Mouse (Mus musculus): ENCODE measurements around the gene Nsun2. TPM values are rescaled to one million over a fixed set of nuclear protein-coding genes. Genes with fewer than 3 reads are reported as not detected.
"Not testable (repeated sequence)": the region's sequence is repeated elsewhere in the genome, so short reads cannot be mapped to it uniquely, and the experiment has no call there.

Gene Nsun2
- total RNA-seq, 1 experiment from 2014 or later = 84.0 TPM

DNA sequence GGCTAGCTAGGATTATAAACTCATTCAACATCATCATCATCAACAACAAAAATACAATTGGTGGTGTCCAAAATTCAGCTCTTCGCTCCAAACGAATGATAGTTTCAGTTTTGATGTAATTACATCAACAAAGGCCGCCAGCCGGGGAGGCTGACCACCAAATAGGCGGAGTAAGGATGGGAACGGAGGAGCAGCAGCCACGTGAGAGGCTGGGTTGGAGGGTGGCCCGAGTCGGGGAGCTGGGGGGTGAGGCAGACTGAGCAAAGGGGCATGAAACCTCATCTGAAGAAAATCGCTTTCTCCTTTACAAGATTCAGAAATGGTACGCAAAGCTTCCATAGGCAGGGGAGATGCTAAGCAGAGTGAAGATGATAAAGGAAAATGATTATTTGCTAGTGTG, 43.1 kb downstream of the Nsun2 start:
- ATAC-seq (replicated peaks; ENCODE audit: insufficient number of reproducible peaks, low FRiP score, low TSS enrichment, poor library complexity, severe bottlenecking) = no peak

DNA sequence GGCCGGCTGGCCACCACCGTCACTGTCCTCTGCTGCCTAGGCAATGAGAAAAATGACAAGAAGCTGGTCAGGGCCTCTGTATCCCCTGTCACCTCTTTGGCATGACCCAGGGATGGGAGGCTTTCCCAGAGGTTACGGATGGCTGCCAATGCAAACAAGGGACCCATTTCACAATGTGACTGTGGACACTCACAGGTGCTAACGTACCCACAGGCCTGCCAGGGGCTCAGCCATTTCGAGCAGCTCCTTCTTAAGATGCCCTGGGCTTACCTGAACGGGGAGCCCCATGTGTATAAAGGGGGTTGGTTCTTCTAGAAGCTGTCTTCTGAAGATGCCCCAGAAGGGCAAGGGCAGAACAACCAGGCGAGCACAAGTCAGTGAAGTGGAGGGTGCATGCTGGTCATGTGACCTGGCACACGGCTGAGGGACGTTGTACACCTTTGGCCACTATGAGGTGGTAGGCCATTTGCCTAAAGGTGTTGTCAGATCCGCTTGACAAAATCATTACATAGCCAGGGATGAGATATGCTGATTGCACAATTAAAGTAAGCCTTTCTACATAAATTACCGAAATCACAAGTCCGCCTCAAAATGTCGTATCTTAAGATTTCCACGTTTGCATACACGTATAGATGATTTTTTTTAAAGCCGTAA, 43.8 kb downstream of the Nsun2 start:
- ATAC-seq (replicated peaks; ENCODE audit: insufficient number of reproducible peaks, low FRiP score, low TSS enrichment, poor library complexity, severe bottlenecking) = no peak

DNA sequence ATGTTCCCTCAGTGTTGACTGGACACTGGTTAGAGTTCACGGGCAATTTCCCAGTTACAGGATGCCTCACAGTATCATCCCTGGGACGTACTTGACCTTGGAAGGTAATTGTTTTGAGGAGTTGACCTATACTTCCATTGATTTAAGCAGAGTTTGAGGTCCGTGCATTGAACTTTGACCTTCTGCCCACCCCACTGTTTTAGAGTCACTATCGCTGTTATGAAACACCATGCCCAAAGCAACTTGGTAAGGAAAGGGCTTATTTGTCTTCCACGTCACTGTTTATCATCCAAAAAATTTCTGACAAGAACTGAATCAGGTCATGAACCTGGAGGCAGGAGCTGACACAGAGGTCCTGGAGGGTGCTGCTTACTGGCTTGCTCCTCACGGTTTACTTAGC, 48.9 kb downstream of the Nsun2 start:
- no peak for ATAC-seq (replicated peaks; ENCODE audit: insufficient number of reproducible peaks, low FRiP score, low TSS enrichment, poor library complexity, severe bottlenecking)

DNA sequence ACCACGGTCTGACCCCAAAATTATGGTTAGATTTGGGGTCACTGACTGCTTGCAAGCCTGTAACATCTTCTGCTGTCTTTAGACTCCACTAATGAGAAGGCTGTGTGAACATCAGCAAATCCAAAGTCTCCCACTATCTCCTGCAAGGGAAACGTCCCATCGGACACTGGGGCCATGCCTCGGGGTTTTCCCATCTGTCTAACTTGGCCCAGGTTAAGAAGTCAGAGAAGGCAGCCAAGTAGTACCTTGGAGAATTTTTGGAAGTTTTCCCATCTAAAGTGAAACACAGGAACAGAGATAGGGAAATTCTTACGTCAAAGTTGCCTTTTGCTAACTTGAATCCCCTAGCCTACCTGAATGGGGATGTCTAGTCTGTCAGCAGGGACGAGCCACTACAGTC, 50.0 kb downstream of the Nsun2 start:
- no peak for ATAC-seq (replicated peaks; ENCODE audit: insufficient number of reproducible peaks, low FRiP score, low TSS enrichment, poor library complexity, severe bottlenecking)

DNA sequence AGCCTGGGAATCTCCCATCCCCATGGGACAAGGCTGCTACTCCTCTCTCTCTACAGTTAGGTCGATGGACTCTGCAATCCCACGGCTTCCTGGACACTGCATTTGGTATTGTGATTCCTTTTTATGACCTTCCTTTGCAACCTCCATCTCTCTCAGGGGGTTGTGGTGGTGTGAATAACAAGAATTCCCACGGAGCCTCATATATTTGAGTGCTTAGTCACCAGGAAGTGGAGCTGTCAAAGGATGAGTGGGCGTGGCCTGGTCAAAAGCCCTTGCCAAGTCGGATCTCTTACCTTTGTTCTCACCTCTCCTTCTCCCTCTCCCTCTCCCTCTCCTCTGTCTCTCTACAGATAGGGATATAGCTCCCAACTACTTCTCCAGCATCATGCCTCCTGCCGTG, 52.3 kb downstream of the Nsun2 start:
- ATAC-seq (replicated peaks; ENCODE audit: insufficient number of reproducible peaks, low FRiP score, low TSS enrichment, poor library complexity, severe bottlenecking) = no peak

DNA sequence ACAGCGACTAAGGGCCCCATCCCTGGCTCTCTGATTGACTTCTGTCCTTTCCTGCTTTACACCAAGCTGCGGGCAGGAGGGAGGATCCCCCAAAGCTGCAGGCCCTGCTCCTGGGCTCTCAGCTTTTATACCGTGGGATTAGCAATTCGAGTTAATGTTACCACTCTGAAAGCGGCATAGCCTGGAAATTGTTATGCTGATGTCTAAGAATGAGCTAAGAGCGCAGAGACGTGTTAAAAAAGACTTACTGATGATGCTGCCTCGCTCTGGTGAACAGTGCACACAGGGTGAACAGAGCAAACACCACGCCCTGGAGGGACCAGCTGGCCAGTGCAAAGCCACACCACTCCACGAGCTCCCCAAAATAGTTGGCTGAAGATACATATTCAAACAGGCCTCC, 52.8 kb downstream of the Nsun2 start:
- no peak for ATAC-seq (replicated peaks; ENCODE audit: insufficient number of reproducible peaks, low FRiP score, low TSS enrichment, poor library complexity, severe bottlenecking)

DNA sequence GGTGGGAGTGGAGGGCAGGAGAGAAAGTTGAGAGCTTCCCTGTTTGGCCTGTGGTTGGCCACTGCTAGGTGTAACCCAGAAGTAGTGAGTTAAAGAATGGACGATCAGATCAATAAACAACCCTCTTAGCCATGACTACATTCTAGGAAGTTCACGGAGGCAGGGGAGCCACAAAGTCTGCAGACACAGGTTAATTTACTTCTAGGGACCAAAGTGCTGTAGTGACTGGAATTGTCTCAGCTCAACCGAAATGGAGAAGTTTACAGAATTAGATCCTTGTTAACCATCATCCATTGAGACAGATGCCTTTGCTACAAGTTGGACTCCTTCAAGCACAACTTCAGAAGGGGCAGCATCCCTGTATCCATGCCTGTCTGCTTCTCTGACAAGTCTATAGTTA, 54.3 kb downstream of the Nsun2 start:
- no peak for ATAC-seq (replicated peaks; ENCODE audit: insufficient number of reproducible peaks, low FRiP score, low TSS enrichment, poor library complexity, severe bottlenecking)

DNA sequence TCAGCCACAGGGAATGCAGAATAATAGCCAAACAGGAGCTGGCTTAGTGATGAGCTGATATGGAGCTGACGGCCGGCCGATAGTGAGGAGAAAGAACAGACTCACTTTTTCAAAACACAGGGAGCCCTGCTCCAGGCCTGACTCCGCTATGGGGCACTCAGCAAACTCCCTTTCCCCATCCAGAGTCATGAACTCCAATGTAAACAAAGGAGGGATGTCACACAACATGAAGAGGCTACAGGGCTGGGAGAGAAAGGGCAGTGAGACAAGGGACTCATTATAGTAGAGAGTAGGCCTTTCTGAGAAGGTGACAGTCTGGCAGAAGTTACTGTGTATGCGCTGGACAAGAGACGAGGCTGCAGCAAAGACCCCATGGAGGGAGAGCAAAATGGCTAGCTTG, 54.7 kb downstream of the Nsun2 start:
- no peak for ATAC-seq (replicated peaks; ENCODE audit: insufficient number of reproducible peaks, low FRiP score, low TSS enrichment, poor library complexity, severe bottlenecking)

DNA sequence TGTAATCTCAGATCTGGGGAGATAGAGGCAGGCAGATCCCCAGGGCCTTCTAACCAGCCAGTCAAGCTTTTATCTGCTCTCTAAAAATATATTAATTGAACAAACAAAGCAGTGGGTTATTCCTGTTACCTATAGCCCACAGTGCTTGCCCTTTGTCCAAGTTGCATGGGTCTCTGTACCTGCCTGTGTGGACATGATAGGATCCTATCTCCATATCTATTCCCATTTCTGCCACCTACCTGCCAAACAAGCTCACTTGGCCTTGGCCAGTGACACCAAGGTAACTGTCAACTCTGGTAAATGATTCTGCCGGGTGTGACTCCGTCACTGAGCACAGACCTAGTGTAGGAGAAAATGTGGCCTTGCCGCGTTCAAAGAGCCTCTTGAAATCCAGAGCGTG, 57.8 kb downstream of the Nsun2 start:
- no peak for ATAC-seq (replicated peaks; ENCODE audit: insufficient number of reproducible peaks, low FRiP score, low TSS enrichment, poor library complexity, severe bottlenecking)

DNA sequence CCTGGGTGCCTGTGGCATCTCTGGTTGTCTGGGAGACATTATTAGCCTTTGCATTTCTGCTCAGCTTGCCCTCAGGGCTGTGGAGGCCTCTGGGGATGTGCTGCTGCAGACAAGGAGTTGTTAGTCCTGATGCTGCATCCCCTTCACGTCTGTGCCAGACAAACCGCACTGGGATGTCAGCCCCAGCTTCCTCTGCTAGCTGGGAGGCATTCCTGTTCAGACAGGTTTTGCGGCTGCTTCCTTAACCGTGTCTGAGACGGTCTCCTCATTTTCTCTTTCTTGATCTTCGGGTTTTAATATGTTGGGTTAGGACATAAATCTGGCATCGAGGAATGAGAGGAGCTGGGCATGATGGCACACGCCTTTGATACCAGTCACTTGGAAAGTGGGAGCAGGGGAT, 58.7 kb downstream of the Nsun2 start:
- ATAC-seq (replicated peaks; ENCODE audit: insufficient number of reproducible peaks, low FRiP score, low TSS enrichment, poor library complexity, severe bottlenecking) = no peak

DNA sequence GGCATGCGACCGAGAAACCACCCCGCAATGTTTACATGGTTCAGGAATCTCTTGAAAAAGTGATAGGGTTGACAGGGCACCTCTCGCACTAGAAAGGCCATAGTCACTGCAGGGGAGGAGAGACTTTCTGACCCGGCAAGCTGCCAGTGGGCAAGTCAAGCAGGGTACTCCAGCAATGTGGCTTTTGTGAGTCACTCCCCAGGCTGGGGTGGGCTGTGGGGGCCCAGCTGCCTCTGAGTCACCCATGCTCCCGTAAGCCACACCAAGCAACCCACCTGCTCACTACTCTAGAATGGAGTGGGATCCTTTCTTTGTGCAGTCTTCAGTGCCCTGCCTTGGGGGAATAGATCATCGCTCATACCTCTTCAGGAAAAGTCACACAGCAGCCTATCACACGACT, 59.9 kb downstream of the Nsun2 start:
- ATAC-seq (replicated peaks; ENCODE audit: insufficient number of reproducible peaks, low FRiP score, low TSS enrichment, poor library complexity, severe bottlenecking) = no peak

DNA sequence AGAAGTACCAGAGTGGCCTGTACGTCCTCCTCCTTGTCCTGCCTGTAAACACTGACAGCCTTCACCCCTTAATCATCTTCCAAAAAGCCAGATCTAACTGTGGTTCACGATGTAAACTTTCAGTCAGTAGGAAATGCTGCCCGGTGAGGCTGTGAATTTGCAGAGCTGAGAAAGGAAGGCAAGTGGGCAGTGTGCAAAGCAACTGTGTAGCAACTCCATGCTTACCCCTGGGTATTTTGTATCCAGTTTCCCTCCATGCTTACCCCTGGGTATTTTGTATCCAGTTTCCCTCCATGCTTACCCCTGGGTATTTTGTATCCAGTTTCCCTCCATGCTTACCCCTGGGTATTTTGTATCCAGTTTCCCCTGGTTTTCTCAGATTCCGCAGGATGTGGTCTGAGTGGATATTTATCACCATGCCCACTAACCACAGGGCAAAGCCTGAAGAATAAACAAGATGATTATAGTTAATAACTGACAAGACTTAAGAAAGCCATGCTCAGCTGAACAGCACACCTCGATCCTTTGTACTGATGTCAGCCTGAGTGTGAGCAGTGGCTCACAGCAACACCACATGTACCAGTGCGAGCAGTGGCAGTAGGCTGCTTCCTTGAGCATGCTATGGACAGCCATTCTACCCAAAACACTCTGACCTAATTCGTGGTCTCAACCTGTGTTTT, 61.2 kb downstream of the Nsun2 start:
- ATAC-seq (replicated peaks; ENCODE audit: insufficient number of reproducible peaks, low FRiP score, low TSS enrichment, poor library complexity, severe bottlenecking) = no peak

DNA sequence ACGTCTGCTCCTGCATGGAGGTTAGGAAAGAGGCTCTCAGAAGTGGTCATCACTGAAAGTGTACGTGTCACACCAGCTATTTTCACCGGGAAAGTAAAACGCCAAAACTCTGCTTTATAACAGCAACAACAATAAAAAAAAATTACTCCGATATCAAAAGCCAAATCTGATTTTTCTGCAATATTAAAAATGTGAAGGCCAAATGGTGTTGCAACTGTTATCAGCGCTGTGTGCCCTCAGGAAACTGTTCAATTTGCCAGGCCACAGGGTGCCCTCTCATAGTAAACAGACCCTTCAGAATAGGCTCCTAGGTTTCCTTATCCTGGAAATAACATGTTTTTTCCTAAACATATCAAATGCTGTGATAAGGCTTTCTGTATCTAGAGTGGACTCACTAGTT, 62.4 kb downstream of the Nsun2 start:
- ATAC-seq (replicated peaks; ENCODE audit: insufficient number of reproducible peaks, low FRiP score, low TSS enrichment, poor library complexity, severe bottlenecking) = no peak

DNA sequence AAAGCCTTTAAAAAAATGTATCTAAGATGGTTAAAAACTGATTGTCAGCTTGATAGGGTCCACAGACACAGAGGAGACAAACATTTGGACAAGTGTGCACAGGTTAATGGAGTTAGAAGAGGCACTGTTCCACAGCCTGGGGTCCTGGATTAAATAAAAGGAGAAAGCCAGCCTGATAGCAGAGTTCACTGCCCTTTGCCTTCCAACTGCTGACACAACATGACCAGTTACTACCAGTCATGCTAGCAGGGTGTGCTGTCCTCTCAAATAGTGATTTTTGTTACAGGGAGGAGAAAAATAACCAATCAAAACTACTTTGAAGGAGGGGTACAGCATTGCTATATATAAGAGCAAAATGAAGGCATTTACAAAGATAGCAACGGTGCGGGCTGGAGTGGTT, 63.0 kb downstream of the Nsun2 start:
- no peak for ATAC-seq (replicated peaks; ENCODE audit: insufficient number of reproducible peaks, low FRiP score, low TSS enrichment, poor library complexity, severe bottlenecking)

DNA sequence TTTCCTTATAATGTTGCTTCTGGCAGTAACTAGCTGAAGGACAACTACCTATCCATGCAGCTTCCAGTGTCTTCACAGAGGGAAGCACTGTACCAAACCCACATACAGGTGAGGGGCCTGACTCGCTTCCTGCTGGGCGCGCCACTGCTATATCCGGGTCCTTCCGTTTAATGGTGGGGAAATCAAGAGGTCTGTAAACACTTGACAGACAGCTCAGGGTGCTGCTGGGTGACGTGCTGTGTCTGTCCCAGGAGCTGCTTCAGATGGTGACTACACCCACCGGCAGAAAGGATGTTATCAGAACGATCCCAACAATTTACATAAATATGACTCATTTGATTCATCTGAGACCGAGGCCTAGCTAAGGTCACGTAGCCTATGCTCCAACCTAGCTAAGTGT, 65.3 kb downstream of the Nsun2 start:
- no peak for ATAC-seq (replicated peaks; ENCODE audit: insufficient number of reproducible peaks, low FRiP score, low TSS enrichment, poor library complexity, severe bottlenecking)

DNA sequence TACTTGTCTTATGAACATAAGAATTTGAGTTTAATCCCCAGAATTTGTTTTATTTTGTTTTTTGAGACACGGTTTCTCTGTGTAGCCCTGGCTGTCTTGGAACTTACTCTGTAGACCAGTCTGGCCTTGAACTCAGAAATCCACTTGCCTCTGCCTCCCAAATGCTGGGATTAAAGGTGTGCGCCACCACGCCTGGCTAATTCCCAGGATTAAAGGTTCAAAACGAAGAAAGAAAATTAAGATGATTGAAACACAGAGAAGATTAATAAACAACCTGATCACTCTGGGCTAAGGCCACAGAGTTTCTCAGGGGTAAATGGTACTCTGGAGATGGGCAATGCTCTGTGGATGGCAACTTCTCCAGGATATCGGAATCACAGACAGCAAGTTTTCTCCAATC, 67.3 kb downstream of the Nsun2 start:
- ATAC-seq (replicated peaks; ENCODE audit: insufficient number of reproducible peaks, low FRiP score, low TSS enrichment, poor library complexity, severe bottlenecking) = not testable (repeated sequence)

DNA sequence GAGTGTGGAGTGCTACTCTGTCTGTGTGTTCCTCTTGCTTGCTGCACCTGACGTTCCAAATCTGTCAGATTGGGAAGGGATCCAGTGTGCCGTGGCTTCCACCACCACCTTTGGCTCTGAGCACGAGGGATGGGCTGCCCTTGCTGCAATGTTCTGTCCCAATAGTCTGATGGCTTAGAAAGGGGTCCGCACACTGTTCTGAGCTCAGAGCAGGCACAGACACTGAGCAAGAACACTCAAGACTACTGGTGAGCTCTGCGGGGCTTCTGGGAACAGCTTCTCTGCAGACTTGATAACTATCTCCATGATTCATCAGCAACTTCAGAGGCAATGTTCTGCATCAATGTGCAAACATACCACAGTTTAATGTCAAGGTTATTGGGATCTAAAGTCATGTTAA, 67.8 kb downstream of the Nsun2 start:
- ATAC-seq (replicated peaks; ENCODE audit: insufficient number of reproducible peaks, low FRiP score, low TSS enrichment, poor library complexity, severe bottlenecking) = no peak

DNA sequence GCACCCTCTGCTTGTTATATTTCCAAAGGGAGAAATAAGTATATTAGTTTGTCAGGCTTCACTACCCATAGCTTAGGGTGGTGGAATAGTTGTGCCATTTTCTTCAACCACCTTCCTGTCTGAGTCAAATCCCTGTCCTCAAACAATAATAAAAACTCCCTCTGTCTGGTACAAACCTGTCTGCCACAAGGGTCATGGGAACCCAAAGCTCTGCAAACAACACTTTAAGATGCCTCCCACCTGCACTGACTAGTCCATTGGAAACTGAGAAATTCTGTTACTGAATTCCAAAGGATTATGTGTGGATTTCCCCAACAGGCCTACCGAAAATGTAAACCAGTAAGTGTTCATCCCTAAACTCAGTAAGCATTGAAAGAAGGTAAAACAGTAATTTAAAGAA, 71.1 kb downstream of the Nsun2 start:
- ATAC-seq (replicated peaks; ENCODE audit: insufficient number of reproducible peaks, low FRiP score, low TSS enrichment, poor library complexity, severe bottlenecking) = no peak

DNA sequence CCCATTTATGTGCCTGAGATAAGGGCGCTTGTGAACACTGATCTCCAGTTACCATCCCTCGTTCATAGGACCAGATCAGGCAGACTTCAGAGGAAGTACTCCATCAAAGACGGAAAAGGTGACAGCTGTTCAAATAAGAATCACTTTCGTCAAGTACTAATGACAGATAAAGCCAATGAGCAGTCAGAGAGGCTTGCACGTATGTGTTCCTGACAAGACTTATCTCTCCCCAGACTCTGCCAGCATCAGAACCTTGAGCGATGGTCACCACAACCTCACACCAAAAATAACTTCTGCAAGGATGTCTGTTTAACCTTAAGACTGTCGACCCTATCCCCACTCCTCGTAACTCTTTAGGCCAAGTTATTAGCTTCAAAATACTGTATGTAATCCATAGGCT, 75.2 kb downstream of the Nsun2 start:
- no peak for ATAC-seq (replicated peaks; ENCODE audit: insufficient number of reproducible peaks, low FRiP score, low TSS enrichment, poor library complexity, severe bottlenecking)

DNA sequence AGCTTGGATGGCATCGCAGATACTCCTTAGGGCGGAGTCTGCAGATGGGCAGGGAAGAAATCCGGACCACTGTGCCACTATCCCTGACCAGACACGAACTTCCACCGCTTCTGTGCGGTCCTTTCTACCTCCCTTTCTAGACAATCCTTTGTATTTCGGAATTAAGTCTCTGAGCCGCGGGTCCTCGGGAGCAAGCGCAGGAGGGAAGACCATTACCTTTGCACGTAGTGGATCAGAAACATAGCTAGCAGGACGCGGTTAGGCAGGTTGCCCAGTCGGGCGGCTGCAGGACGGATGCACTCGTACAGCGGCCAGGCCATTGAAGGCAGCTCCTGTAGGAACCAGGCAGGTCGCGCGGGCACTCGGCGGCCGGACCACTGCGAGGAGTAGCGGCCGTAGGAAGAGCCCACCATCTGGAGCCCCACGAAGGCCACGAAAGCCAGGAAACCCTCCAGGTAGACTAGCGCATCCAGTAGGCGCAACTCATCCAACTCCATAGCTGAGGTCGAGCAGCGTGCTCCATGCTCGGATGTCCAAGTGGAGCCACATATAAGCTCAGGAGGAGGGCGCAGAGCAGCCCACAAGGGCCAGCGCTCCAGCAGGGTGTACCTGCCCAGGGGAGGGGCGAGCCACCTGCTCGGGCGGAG, 77.3 kb downstream of the Nsun2 start:
- no peak for ATAC-seq (replicated peaks; ENCODE audit: insufficient number of reproducible peaks, low FRiP score, low TSS enrichment, poor library complexity, severe bottlenecking)
